13 mouse cellular contexts compared by ENCODE assay signal in genomic region chr15:15329796-15330195, GRCm38 (mm10).
A peak's percentile ranks its signal among the peaks of the same experiment; 100 is the strongest.
DNase-seq lines count a peak whose midpoint lies in the region; ATAC-seq and TF ChIP-seq lines count a peak whose summit lies in the region.
"Had no signal": no experiment of that assay in that cellular context is flagged by ENCODE, and none has a peak within 500 bp of the region (broad histone marks: within the 10 kb centered on the region; RNA-seq: fewer than 3 reads in every experiment).

No protein-coding gene starts in this region.

- H3K27me3 ChIP-seq in embryonic facial prominence, embryonic 11.5 days (ENCODE audit: control insufficient read depth, insufficient read depth, low read length), result no peaks in the 10 kb centered on the region
- H3K27me3 ChIP-seq in embryonic facial prominence, embryonic 10.5 days (replicated peaks; ENCODE audit: low read depth, poor library complexity, severe bottlenecking), result no peaks in the 10 kb centered on the region
- no peaks in the 10 kb centered on the region for H3K27me3 ChIP-seq in lung, embryonic 14.5 days (ENCODE audit: insufficient read depth, low read length)
- no peaks in the 10 kb centered on the region for H3K27me3 ChIP-seq in intestine, embryonic 15.5 days (replicated peaks)
- H3K27me3 ChIP-seq: embryonic facial prominence, embryonic 13.5 days; neural tube, embryonic 12.5 days had no signal

- no peak overlapping the region for H3K4me2 ChIP-seq in embryonic facial prominence, embryonic 11.5 days (ENCODE audit: low read depth, low read length)
- no peak overlapping the region for H3K4me2 ChIP-seq in lung, embryonic 14.5 days
- H3K4me2 ChIP-seq in intestine, embryonic 15.5 days (replicated peaks), result no peak overlapping the region
- H3K4me2 ChIP-seq: embryonic facial prominence, embryonic 13.5 days; neural tube, embryonic 12.5 days had no signal

- H3K9me3 ChIP-seq in embryonic facial prominence, embryonic 11.5 days (replicated peaks; ENCODE audit: control insufficient read depth, low read length), result no peaks in the 10 kb centered on the region
- H3K9me3 ChIP-seq in embryonic facial prominence, embryonic 10.5 days, result no peaks in the 10 kb centered on the region
- no peaks in the 10 kb centered on the region for H3K9me3 ChIP-seq in lung, embryonic 14.5 days (ENCODE audit: low read depth, low read length)
- H3K9me3 ChIP-seq in intestine, embryonic 15.5 days, result no peaks in the 10 kb centered on the region
- H3K9me3 ChIP-seq: embryonic facial prominence, embryonic 13.5 days; neural tube, embryonic 12.5 days had no signal

- no peaks in the 10 kb centered on the region for H3K36me3 ChIP-seq in embryonic facial prominence, embryonic 11.5 days (replicated peaks; ENCODE audit: control insufficient read depth, insufficient read depth, low read depth, low read length)
- H3K36me3 ChIP-seq in embryonic facial prominence, embryonic 10.5 days (replicated peaks), result no peaks in the 10 kb centered on the region
- H3K36me3 ChIP-seq in lung, embryonic 14.5 days (ENCODE audit: insufficient read depth), result no peaks in the 10 kb centered on the region
- H3K36me3 ChIP-seq in intestine, embryonic 15.5 days, result no peaks in the 10 kb centered on the region
- H3K36me3 ChIP-seq: embryonic facial prominence, embryonic 13.5 days; neural tube, embryonic 12.5 days had no signal

- no peak overlapping the region for H3K9ac ChIP-seq in embryonic facial prominence, embryonic 11.5 days (replicated peaks; ENCODE audit: low read length)
- no peak overlapping the region for H3K9ac ChIP-seq in lung, embryonic 14.5 days
- H3K9ac ChIP-seq in intestine, embryonic 15.5 days, result no peak overlapping the region
- H3K9ac ChIP-seq: embryonic facial prominence, embryonic 13.5 days; liver, postnatal 0 days; neural tube, embryonic 12.5 days had no signal

- 40% methylated on average over 2 of the region's 2 CpGs for WGBS in embryonic facial prominence, embryonic 11.5 days
- 43% methylated on average over 2 of the region's 2 CpGs for WGBS in embryonic facial prominence, embryonic 10.5 days
- 31% methylated on average over 2 of the region's 2 CpGs for WGBS in lung, embryonic 14.5 days
- 36% methylated on average over 2 of the region's 2 CpGs for WGBS in intestine, embryonic 15.5 days

- no peaks in the 10 kb centered on the region for H3K4me1 ChIP-seq in embryonic facial prominence, embryonic 11.5 days (ENCODE audit: control insufficient read depth, insufficient read depth, low read length)
- H3K4me1 ChIP-seq in embryonic facial prominence, embryonic 10.5 days, result no peaks in the 10 kb centered on the region
- H3K4me1 ChIP-seq in lung, embryonic 14.5 days (ENCODE audit: insufficient read depth), result no peaks in the 10 kb centered on the region
- H3K4me1 ChIP-seq in intestine, embryonic 15.5 days (replicated peaks), result no peaks in the 10 kb centered on the region
- H3K4me1 ChIP-seq: embryonic facial prominence, embryonic 13.5 days; neural tube, embryonic 12.5 days had no signal

- no peak for ATAC-seq in embryonic facial prominence, embryonic 11.5 days (replicated peaks; ENCODE audit: insufficient number of reproducible peaks, low FRiP score, low TSS enrichment, low read depth)
- ATAC-seq in lung, embryonic 14.5 days (ENCODE audit: insufficient read depth), result no peak
- ATAC-seq in intestine, embryonic 15.5 days, result no peak
- ATAC-seq: liver, postnatal 0 days had no signal

- H3K4me3 ChIP-seq in embryonic facial prominence, embryonic 11.5 days (ENCODE audit: low read depth, low read length), result no peak overlapping the region
- H3K4me3 ChIP-seq in embryonic facial prominence, embryonic 10.5 days, result no peak overlapping the region
- no peak overlapping the region for H3K4me3 ChIP-seq in lung, embryonic 14.5 days (ENCODE audit: low read depth, low read length)
- no peak overlapping the region for H3K4me3 ChIP-seq in intestine, embryonic 15.5 days (replicated peaks)
- H3K4me3 ChIP-seq: embryonic facial prominence, embryonic 13.5 days; neural tube, embryonic 12.5 days had no signal

- no peak overlapping the region for H3K27ac ChIP-seq in embryonic facial prominence, embryonic 11.5 days (replicated peaks; ENCODE audit: low read depth, low read length)
- no peak overlapping the region for H3K27ac ChIP-seq in embryonic facial prominence, embryonic 10.5 days (replicated peaks)
- no peak overlapping the region for H3K27ac ChIP-seq in lung, embryonic 14.5 days (ENCODE audit: low read depth)
- no peak overlapping the region for H3K27ac ChIP-seq in intestine, embryonic 15.5 days
- H3K27ac ChIP-seq: embryonic facial prominence, embryonic 13.5 days; neural tube, embryonic 12.5 days had no signal

- DNase-seq in embryonic facial prominence, embryonic 11.5 days (ENCODE audit: low spot score), result peak; percentile 71
- no peak for DNase-seq in embryonic facial prominence, embryonic 10.5 days (ENCODE audit: low spot score)
- DNase-seq in lung, embryonic 14.5 days, result peak; percentile 72
- DNase-seq in lung, postnatal 4 days, result no peak
- DNase-seq in embryo, embryonic 11.5 days (ENCODE audit: low read depth, low spot score), result peak; percentile 8
- peak; percentile 45 for DNase-seq in retina, postnatal 1 day
- DNase-seq in kidney, postnatal 25 days, result no peak
- DNase-seq: adrenal gland, postnatal 10 days; kidney, postnatal 4 days; liver, postnatal 0 days had no signal

- TF ChIP-seq CTCF in lung, embryonic 14.5 days (IDR thresholded peaks at IDR 0.05; ENCODE audit: low read depth), result peak; percentile 34

Comparison
In these comparisons a context has a peak if more than half of its experiments do, and no peak if none do; other contexts are left out.
1. DNase-seq: peak in embryonic facial prominence, embryonic 11.5 days (single experiment), lung, embryonic 14.5 days (single experiment), embryo, embryonic 11.5 days (single experiment) and retina, postnatal 1 day (single experiment); none in embryonic facial prominence, embryonic 10.5 days (single experiment), lung, postnatal 4 days (0 of 2) and kidney, postnatal 25 days (0 of 2).